Mouse (Mus musculus): ENCODE data around the gene Kansl3. TPM values are rescaled to one million over a fixed set of nuclear protein-coding genes. Genes with fewer than 3 reads are reported as not detected.

Gene Kansl3
- total RNA-seq (2021) = 10 to 100 TPM; 55.0 to 57.3 TPM
- long read RNA-seq, partial matches to known transcripts = 9 of 18 reads
- long read RNA-seq, other reads (novel, unspliced or antisense) = 5 of 18 reads

DNA sequence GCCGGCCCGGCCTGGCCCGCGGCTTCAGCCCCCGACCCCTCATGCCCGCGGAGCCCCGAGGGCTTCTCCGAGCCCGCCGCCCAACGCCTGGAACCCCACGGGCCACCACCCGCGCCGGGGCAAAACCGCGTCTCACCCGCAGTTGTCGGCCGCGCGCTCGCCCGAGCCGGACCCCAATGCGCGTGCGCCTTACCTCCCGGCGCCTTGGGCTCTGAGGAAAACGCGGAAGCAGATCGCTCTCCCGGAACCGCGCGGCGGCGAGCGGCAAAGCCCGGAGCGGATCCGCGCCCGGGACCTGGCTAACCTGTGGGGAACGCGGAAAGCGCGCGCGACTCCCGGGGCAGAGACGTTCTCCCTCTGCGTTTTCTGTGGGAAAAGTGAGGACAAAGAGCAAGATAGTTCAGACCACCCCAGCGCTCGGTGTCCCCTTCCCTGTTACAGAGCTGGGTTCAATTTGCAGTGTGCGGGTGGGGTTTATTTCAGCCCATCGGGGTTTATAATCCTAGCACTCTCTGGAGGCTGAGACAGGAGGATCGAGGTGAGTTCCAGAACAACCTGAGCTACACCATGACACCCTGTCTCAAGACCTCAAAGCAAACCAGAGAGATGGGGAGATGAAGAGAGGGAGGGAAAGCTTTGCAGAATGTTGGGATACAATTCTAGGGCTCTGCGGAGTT is at the start of gene Kansl3:
Kansl3 (minus strand) TSS at position 213 of the 677 bp plus-strand sequence.
- DNase-seq (ENCODE audit: low spot score in 2 of 2) = peak; percentile 93

DNA sequence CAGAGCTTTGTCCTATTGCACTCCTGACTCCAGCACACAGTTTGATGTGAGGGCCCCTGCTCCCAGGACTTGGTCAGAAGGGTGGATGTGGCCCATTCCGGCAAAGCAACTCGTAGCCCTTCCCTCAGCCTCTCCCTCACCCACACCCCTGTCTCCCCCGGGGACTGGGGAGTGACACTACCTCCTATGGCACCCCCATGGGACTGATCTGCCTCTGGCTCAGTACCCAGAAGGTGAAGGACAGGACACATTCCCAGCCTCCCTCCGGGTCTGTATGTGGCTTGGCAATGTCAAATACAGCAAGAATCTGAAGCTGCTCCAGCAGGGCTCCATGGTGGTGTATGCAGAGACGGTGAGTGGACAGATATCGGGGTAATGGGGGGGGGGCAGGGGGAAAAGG is 35.5 kb upstream of the Kansl3 start:
- no peak for DNase-seq (ENCODE audit: low spot score in 2 of 2)

GRCm38 (mm10) chr1:36401509-36401908 is 32.5 kb upstream of the Kansl3 start:
- DNase-seq (ENCODE audit: low spot score in 2 of 2) = no peak

GRCm38 (mm10) chr1:36397041-36397440 is 28.1 kb upstream of the Kansl3 start:
- no peak for DNase-seq (ENCODE audit: low spot score in 2 of 2)

- peak in 1 of 2 experiments; percentile 27 for DNase-seq (ENCODE audit: low spot score in 2 of 2)
Measured at GRCm38 (mm10) chr1:36379582-36379981, 10.6 kb upstream of the Kansl3 start.

DNA sequence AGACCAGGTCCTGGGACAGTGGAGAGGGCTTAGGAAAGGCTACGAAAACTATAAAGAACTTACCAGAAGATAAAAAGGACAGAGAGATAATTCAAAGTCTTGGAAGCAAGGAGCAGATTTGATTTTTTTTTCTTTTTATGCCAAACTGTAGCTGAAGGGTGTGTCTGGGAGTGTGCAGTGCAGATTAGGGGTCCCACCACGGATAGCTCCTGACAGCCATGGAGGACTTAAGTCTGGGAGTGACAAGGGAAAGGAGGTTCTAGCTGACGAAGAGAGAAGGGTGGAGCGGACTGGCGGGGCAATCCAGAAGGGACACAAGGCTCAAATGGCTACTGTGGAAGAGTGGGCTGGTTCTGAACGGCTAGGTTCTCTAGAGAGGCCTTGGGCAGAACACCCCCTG is 9.9 kb upstream of the Kansl3 start:
- no peak for DNase-seq (ENCODE audit: low spot score in 2 of 2)

DNA sequence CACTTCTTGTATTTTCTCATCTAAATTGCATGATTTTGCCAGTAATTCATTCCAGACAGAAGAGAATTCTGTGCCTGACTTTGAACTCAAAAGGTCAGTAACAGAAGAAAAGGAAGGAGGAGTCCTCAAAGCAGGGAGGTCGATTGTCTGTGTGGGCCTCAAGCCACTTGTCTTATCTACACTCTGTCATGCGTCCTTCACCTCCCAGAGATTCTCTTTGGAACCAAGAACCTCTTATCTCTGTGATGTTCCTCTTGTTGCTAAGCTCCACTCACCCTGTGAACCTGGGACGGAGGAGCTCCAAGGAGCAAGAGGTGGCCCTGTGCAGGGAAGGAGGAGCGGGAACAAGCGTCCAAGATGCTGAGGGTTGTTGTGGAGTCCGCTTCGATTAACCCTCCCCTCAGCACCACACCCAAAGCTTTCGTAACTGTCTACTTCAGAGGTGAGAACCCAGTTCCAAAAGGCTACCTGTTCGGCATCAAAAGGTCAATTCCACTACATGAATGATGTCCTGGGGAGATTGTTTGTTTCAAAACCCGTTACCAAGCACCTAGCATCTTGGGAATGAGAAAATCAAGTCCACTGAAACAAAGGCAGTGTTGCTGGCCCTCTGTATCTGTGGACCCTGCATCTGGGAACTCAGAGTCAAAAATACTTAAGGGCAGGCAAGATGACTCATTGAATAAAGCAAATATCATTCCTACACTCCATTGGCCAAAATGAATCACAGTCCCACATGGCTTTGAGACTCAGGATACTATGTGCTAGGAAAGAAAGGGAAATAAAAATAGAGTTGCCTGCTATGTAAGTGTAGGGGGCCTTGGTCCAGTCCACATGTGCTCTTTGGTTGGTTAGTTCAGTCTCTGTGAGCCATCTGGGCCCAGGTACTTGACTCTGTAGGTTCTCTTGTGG is 3.2 kb upstream of the Kansl3 start, which contains the start of gene Fer1l5:
Fer1l5 (plus strand) TSS at position 358 of the 912 bp plus-strand sequence.
- DNase-seq (ENCODE audit: low spot score in 2 of 2) = no peak

- DNase-seq (ENCODE audit: low spot score in 2 of 2) = no peak
Measured at GRCm38 (mm10) chr1:36370918-36371317, 1.9 kb upstream of the Kansl3 start.

DNA sequence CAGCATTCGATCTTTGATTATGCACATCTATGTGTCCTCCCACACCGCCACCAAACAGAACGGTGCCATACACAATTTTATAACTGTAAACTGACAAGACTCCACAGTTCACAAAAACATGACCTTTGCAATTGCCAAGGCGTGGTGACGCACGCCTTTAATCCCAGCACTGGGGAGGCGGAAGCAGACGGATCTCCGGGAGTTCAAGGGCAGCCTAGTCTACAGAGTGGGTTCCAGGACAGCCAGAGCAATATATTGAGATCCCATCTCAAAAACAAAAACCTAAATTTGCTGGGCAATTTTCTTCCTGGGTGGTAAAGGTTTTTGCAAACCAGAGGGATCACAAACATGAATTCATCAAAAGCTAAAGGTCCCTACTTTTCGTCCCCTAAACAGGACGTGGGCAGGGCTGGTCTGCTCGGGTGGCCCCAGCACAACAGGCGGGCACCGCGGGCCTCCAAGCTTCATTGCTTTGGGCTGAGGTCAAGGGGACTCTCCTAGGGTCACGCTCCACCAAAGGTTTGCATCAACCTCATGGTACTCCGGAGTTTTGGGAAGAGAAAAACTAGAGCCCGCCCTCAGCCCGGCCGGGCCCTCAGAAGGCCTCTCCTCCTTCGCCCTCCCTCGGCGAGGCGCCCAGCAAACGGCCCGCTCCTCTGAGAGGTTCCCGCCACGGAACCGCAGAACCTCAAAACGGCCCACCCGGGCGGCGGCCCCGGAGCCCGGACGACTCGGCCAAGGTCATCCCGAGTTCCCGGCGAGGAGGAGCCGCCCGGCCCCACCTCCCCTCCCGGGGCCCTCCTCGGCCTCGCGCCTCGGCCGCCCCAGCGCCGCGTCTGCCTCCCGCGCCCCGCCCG is 641 bp downstream of the Kansl3 start:
- peak in 1 of 2 experiments; percentile 35 for DNase-seq (ENCODE audit: low spot score in 2 of 2)

- no peak for DNase-seq (ENCODE audit: low spot score in 2 of 2)
Measured at GRCm38 (mm10) chr1:36367698-36368097, 1.3 kb downstream of the Kansl3 start.

DNA sequence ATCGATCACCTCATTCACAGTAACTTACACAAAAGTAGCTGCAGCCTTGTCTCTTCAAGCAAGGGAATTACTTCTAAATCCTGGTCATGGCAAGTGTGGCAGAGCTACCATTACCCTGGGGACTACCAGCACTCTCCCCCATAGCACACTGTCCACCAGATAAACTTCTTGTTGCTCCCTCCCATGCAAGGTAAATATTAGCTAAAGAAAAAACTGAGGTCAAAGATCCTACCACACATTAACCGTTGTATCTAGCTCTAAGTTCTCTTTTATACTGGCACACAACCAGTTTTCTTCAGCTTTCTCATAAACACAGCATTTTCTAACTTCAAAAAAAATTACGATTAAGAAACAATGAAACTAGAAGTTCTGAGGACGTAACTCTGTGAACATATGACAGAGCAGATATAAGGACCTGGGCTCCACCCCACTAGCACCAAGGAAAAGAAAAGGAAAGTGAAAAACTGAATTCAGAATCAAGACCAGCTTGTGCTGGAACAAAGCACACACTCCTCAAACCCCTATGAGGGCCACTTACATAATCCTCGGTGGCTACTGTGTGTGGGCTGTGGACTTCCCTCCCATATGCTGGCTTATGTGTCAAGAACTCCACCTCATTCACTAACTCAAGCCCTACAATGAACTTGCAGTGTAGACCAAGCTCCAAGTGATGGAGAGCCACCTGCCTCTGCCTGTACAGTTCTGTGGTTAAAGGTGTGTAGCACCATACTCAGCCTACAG is 11.9 kb downstream of the Kansl3 start:
- no peak for DNase-seq (ENCODE audit: low spot score in 2 of 2)

GRCm38 (mm10) chr1:36352351-36352750 is 16.6 kb downstream of the Kansl3 start:
- no peak for DNase-seq (ENCODE audit: low spot score in 2 of 2)

DNA sequence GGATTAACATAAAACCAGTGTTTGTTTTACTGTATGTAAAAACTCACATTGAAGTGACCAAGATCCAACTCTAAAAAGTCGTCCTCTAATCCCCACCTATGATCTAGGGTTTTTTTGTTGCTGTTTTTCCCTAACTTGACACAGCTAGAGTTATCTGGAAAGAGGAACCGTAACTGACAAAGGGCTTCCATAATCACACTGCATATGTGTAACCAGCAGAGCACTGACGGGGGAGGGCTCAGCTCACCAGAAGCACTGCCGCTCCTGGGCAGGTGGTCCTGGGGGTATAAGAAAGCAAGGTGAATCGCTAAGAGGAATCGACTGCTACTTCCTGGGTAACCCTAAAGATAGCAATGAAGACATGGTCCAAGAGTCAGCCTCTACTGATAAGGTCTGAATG is 26.4 kb downstream of the Kansl3 start:
- DNase-seq (ENCODE audit: low spot score in 2 of 2) = no peak

GRCm38 (mm10) chr1:36332955-36333887 is 35.8 kb downstream of the Kansl3 start:
- DNase-seq (ENCODE audit: low spot score in 2 of 2) = no peak

GRCm38 (mm10) chr1:36331743-36332142 is 37.2 kb downstream of the Kansl3 start:
- DNase-seq (ENCODE audit: low spot score in 2 of 2) = no peak

DNA sequence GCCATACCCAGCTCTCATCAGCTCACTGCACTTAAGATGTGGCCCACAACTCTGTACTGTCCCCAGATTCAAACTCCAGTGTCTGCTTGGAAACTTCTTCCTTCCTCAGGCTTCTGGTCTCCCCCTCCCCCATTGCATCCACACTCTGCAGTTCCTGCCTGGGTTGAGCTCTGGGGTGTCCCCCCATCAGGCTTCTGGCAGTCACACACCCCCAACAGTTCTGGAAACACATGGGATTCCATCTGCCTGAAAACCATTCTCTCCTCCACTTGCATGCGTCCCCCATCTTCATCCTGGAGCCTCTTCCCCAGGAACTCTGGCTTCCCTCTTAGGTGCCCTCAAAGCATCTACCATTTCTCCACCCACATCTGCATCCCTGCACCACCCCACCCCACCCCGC is 42.2 kb downstream of the Kansl3 start:
- no peak for DNase-seq (ENCODE audit: low spot score in 2 of 2)

- DNase-seq (ENCODE audit: low spot score in 2 of 2) = no peak
Measured at GRCm38 (mm10) chr1:36325900-36326321, 43.1 kb downstream of the Kansl3 start.

- peak; percentile 42 to 61 for DNase-seq (ENCODE audit: low spot score in 2 of 2)
Measured at GRCm38 (mm10) chr1:36323746-36324448, 45.1 kb downstream of the Kansl3 start.

GRCm38 (mm10) chr1:36323076-36323475 is 45.9 kb downstream of the Kansl3 start:
- no peak for DNase-seq (ENCODE audit: low spot score in 2 of 2)

Data from layer of hippocampus, postnatal 10 days (tissue).